Mouse (Mus musculus): ENCODE measurements around the gene Gsx1. TPM values are rescaled to one million over a fixed set of nuclear protein-coding genes. Genes with fewer than 3 reads are reported as not detected.

The Gsx1 gene
- total RNA-seq (2022) = not detected

DNA sequence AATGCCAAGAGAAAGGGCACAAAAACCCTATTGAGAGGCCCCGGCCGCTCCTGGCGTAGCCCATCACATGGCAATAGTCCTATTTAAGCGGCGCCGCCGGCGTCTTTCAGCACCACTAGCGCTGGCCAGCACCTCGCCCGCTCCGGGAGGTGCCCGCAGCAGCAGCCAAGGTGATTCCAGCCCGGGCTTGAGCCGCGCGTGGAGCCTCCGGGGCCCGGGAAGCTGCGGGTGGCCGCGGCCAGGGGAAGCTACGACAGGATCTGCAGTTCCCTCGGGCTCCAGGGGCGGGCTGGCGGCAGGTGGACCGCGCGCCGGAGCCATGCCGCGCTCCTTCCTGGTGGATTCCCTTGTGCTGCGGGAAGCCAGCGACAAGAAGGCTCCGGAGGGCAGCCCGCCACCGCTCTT is at the start of gene Gsx1:
Gene Gsx1, plus strand, starts transcription at position 126 of the 405 bp plus-strand sequence.
- DNase-seq = peak; percentile 42

DNA sequence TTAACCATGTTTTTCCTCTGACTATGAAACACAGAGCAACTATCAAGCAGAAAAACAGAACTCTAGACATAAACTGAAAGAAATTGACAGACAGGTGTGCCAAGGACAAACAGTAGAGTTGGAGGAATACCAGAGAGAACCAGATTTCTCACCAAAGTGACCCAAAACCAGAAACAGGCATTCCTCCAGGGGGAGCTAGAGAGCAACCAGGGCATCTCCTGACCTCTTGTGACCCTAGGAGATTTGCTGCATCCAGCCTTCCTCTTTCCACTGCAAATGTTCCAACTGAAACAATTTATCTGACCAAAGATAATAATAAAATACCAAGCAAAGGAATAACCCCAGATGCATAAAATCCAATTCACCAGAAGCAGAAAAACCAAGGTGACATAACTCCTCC is 41.2 kb upstream of the Gsx1 start:
- no peak for DNase-seq

DNA sequence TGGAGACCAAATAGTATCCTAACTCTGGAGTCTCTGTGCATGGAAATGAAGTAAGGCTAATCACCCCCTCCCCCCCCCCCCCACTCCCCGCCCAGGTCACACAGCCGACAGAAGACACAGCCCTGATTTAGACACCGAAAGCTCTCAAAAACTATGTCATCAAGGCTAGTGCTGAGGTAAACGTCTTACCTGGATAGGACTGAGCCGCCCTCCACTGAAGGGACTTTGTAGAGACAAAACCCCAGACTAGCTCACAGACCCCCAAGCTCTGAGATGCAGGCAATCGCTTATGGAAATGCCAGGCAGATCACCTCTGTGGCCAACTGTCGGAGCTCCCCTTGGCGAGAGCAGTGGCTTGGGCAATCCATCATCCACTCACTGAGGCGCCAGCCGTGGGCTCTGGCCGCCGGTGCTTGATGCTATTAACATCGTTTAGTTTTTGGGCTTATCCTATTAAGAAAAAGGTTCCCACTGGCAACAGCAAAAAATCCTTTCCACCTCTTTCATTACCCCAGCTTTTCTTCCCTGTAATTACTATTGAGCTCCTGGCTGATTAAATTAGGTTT is 33.6 kb upstream of the Gsx1 start:
- DNase-seq = no peak

DNA sequence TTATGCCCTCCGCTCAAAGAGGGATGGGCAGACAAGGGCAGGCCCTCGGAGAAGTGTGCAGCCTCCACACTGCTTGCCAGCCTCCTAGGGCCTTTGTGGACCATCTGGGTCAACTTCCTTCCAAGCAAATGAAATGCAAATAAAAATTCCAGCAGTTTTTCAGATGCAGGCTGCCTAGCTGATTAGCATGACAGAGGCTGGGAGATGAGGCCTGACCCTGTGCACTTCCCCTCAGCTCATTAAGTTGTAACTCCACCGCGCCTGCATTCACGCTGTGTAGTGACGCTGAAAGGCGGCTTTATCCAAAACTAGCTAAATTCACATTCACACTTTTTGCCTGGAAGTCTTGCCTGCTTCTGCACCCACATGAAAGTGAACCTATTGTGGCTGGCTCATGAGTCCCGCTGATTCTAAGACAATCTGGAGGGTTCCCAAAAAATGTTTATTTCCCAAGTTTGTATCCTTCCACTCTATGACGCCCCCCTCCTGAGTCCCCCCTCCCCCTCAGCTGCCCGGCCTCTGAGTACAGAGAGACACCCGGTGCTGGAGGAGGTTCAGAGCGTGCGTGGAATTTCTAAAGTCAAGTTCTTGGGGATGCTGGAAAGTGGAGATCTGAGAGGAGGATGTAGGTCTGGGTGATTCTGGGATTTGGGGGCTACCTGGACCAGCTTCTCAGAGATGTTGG is 32.9 kb upstream of the Gsx1 start:
- DNase-seq = no peak

DNA sequence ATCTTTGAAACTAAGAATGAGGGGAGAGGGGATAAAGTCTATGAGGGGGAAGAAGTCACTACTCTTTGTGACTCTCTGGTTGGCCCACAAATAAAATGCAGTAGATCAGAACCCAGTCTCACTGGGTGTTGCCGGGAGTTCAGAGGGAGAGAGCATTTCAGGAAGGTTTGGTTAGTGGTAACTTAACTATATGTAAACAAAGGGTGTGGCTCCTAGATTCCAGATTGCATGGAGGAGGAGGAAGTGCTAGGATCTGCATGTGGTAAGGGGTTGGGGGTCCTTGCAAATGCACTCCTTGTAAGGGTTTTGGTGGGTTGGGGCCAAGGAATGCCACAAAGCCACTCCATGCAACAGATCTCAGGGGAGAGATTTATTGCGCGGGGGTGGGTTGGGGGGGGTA is 32.1 kb upstream of the Gsx1 start:
- no peak for DNase-seq

DNA sequence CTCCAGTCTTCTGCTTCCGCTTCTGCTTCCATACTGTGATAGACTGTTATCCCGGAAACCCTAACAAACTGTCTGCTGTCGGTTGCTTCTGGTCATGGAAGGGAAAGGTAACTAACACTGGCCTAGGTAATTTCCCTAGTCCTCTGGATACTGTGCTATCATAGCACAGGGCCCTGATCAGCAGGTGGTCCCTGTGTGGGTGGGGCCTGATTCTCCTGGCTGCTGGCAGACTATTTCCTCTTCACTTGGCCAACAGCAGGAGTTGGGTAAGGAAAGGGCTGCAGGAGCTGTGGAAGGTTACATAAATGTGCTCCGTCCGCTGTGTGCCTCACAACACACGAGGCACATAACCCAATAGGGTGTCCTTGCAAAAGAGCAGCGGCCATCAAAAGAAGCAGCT is 31.1 kb upstream of the Gsx1 start:
- DNase-seq = no peak

DNA sequence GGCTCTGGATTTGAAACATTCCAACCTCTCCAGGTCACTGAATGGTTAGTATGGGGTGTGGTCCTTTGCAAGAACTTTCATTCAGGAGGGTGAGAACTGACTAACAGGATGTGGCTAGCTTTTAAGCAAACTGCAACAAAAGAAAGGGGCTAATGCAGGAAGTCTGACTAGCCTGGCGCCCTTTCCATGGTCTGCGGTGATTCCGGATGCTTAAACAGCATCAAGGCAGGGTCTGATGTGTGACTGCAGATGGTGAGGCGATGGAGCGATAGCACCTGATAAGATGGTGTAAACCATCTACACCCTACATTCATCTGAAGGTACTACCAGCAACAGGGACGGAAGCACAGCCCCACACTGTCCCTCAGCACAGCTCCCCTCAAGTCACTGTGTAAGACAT is 29.2 kb upstream of the Gsx1 start:
- DNase-seq = no peak

DNA sequence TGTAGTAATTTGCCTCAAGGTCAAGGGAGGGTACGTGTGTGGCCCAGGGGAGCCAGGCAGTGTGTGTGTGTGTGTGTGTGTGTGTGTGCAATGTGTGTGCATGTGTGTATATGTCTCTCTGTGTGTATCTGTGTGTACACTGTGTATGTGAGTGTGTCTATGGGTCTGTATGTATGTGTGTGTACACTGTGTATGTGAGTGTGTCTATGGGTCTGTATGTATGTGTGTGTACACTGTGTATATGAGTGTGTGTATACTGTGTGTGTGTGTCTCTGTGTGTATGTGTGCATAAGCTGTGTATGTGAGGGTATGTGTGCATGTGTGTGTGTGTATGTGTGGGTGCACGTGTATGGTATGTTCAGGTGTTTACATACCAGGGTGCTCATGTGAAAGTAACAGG is 28.7 kb upstream of the Gsx1 start:
- no peak for DNase-seq

DNA sequence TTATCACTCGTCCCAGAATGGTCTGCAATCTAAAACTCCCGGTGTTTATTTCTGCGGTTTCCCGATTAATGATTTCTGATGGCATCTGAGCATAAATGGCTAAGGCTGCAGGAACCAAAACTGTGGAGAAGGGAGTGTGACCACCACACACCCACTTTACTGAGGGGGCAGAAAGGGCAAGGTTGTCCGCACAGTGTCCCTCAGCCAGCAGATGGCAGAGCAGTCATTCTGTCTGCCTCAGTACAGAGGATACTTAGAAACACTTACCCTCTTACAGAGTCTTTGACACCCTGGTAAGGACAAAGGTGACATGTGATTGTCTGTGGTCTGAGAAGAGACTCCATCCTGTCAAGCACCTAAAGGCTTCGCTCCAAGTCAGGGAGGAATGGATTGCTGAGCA is 23.4 kb upstream of the Gsx1 start:
- no peak for DNase-seq

DNA sequence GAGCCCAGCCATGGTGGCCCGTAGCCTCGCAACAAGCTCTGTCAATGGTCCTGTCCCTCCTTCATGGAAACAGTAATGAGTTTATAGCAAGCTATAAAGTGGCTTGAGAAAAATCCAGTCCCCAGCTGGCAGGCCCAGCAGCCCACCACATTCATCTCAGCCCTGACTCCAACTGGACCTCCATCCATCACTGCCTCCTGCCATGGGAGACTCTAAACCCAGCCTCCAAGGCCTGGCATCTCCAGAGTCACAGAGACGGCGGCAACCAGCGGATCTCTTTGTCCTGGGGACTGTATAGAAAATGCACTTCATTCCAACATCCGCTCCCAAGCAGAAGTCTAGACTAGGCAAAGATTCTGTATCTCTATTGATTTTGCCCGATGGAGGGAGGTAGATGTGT is 18.4 kb upstream of the Gsx1 start:
- no peak for DNase-seq

DNA sequence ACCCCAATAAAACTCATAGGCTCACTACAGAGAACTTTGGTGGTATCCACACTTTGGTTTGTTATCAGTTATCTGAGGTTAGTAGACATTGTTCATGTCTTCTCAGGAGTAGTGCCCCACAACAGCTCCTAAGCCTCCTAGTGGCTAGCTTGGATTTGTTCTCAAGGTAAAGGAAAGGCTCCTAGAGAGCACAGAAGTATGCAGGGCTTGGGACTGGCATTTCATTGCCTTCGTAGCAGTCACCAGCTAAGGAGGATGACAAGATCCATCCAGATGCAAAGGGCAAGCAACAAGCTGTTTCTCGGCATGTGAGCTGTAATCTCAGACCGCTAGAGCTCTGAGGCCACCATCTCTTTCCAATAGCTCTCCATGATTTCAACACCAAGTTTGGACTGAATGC is 14.4 kb upstream of the Gsx1 start:
- DNase-seq = no peak

DNA sequence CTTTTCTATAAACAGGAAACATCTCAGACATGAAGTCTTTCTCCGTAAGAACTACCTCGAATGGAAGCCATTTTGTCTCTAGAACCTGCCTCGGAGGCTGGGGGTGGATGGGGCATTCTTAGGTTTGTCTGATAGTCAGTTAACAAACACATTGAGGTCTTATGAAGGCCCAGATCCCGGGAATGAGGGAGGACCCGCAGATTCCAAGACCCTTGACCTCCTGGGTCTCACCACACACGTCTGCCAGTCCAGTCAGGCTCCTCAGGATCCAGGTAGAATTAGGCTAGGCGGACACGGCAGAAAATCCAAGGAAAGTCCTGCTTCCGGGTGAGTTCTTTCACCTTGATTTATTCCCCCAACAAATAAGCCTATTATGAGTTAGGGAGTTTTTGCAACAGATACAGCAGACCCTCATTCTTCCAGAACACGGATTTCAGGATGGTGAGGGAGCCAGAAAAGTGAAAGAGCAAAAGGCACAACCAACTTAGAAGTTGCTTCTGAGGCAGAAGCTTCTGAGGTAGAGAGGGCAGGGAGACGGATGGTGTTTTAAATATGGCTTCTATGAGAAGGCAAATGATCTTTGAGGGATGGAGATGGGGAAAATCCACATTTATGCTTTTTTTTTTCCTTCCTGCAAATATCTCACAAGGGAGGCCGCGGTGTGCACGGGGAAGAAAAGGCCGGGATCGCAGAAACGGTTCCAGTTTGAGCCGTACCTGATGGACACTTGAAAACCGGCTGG is 3.2 kb upstream of the Gsx1 start:
- no peak for DNase-seq

DNA sequence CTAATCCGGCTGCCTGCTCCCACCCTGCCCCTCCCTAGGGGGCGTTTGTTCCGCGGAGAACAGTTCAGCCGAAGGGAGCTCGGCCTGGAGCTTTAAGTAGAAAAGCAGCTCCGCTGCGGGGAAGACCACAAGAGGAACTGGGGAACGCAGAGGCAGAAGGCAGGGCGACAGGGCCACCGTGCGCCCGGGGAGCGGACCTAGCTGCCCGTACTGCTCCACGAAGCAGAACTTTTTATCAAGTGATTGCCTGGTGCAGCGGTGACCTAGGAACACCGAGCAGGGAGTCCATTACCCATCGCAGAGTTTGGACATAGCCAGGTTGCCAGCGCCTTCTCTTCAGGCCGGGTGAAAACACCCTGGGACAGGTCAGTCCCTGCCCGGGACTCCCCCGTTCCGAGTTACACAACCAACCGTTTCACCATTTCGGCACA is 2.5 kb upstream of the Gsx1 start:
- no peak for DNase-seq

DNA sequence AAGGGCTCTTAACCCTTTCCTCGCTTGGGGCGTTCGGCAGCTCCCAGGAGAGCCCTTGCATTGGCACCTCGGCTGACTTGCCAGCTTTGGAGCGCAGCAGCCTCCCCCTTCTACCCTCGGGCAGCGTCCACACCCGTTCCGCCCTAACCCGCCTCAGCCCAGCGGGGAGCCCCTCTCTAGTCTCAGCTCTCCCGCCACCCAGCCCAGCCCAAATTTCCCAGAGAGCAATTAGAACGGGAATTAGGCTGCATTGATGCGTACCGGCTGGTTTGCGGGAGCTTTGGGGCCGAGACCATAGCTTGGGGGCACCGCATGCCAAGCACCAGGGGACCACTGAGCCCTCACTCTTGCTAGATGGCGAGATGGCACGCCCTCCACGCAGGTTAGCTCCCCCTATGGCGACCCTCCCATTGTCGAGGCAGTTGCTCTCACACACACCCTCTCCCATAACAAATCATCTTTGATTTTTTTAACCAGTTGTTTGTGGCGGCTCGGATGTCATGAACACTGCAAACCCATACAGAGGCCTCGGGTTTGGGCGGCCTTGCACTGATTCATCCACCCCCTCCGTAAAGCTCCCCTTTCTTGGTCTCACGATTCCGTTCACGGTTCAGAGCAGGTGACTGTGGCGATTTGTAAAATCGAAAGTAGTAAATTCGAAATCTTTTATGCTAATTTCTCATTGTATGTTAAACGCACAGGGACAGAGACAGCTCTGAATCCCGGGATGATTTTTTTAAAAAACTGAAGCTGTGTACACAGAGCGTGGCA is 1.5 kb upstream of the Gsx1 start:
- no peak for DNase-seq

DNA sequence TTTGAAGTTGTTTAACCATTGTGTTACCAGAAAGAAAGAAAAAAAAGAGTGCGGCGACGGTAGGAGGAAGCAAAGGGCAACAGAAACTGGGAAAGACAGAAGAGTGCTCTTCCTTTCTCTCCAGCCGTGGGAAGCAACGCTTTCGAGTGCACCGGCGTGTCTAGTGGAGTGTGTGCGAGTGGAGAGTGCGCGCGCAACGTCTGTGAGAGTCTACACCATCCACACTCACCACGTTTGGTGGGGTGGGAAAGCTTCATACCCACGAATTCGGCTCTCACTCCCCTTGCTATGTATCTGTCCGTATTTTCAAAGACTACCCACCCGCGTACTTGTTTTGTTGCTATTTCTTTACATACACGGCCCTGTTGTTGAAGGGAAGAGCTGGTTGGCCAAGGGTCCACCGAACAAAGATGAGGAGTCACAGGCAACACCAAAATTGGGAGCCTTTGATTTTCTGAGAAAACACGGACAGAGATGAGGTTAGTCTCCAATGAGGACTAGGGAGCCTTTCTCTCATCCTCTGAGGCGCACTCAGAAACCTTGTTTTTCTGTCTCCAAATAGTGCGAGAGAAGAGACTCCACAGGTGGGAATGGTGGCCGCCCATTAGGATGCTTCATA is 835 bp upstream of the Gsx1 start:
- DNase-seq = no peak

DNA sequence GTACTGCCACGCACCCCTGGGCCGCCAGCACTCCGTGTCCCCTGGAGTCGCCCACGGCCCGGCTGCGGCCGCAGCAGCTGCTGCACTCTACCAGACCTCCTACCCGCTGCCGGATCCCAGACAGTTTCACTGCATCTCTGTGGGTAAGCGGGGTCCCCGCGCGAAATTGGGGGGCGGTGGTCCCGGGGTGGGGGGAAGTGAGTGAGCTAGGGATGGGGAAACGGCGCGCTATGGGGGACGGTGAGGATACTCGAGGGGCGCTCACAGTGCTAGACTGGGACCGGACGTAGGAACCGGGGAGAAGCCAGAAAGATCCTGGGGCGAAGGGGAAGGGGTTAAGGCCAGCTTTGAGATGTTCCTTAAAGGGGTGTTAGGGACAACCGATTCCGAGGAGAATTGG is 660 bp downstream of the Gsx1 start:
- no peak for DNase-seq

DNA sequence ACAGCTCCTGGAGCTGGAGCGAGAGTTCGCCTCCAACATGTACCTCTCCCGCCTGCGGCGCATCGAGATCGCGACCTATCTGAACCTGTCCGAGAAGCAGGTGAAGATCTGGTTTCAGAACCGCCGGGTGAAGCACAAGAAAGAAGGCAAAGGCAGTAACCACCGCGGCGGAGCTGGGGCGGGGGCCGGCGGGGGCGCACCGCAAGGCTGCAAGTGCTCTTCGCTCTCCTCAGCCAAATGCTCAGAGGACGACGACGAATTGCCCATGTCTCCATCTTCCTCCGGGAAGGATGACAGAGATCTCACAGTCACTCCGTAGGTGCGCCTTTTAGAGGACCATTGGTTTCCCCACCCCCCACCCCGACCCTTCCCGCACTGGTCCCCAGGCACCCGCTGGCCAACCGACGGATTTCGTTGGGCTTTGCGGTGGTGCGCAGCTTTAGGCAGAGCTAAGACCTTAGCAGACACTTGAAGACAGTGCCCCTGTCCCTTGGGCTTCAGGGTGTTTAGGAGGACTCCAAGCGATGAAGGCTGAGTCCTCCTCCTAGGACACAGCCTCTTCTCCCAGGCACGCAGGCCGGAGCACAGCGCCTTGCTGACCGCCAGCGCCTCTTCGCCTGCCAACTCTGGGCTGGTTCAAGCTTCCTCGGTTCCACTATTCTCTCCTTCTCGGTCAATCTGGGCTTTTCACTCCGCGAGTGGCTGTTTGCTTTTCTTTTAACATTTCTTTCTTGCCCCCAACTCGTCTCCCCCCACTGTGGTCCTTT is 1.5 kb downstream of the Gsx1 start:
- DNase-seq = no peak

DNA sequence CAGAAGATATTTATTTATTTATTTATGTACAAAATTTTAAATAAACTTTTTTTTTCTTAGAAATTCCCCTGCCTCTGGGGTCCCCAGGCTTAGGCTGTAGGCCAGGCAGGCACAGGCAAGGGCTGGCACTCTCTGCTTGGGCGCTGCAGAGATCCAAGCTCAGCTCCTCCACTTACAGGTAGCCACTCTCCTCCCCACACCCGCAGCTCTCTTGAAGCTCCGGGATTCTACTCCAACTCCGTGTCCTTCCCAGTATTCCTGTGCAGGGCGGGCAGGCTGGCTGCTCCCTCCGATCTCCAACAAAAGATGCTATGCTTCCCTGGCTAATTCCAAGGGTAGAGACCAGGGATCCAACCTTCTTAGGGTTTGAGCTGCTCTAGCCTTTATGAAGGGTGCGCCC is 2.4 kb downstream of the Gsx1 start:
- DNase-seq = no peak

DNA sequence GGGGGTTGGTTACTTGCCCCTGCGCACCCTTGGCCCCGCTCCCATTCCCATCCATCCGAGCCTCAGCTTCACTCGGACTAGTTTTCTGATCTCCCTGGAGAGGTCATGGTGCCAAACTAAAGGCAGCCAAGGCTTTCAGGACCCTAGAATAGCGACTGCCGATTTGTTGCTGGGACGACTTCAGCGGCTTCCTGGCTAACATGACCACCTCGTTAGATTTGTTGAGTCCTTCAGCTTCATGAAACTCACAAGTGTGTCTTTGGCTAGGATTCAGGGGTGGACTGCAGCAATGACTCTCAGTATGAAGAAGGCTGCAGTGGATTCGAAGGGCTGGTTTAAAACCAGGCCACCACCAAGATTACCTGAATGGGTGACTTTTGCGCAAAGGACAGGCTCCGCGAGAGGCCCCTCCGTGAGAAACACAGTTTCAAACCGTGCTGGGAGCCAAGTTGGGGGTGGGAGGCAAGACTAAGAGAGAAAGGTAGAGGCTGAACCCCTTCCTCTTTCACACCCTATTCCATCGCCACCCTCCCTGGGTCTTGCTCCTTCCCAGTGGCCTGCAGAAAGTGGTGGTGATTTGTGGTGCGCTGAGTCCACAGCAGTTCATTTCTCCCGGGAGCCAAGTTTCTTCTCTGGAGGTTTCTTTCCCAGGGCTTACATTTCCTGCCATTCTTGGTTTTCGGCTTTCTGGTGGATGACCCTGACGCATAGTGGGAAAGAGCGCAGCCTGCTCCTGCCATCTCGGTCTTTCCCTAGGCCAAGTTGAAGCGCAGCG is 3.5 kb downstream of the Gsx1 start:
- no peak for DNase-seq

DNA sequence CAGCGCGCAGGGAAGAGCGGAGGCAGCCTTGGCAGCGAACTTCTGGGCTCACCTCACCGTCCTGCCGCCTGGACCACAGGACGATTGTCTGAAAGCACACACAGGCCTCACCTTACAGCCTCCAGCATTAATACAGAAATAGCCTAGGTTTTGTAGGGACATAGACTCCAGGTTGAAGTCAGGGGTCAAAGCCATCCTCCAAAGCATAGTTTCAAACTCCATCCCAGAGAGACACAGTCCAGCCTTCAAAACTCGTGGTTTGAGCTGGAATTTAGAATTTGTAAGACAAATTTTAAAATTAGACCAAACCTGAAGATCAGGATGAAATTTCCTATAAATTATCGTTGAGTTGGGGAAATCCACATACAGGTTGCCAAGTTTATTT is 4.1 kb downstream of the Gsx1 start:
- no peak for DNase-seq

DNA sequence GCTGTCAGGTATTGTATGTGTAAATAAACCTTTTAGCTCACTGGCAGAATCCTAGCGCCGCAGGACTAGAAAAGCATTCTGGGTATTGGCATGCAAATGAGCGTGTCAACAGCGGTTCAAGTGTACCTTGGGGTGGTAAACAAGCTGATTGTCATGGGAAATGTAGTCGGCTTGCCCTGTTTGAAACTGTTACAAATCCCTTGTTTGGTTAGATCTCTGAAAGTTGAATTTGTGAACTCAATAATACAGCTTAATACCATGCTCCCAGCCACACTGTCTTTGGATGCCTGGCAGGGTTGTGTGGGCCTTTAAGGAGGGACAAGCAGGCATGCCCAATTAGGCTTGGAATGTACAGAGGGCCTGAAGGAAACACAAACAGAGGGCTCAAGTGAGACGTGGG is 16.4 kb downstream of the Gsx1 start:
- DNase-seq = no peak

Data from adrenal gland, adult 8-10 months (tissue).